Mouse (Mus musculus) ES-Bruce4 (cell line): ENCODE data around the gene Gm5089.

ENCODE experiments used
- CTCF ChIP-seq: IDR thresholded peaks from one replicate; pipeline ENCODE4 v1.8.1; 2011; ENCODE audit warnings: low read depth, low read length
- POLR2A ChIP-seq: IDR thresholded peaks from one replicate; pipeline ENCODE4 v1.8.1; 2011; ENCODE audit warnings: low read length; ENCODE audit not compliant: insufficient read depth

GRCm38 (mm10) chr14:122484458-122484843 lies 33.5 kb upstream of the Gm5089 start:
- no peak for TF ChIP-seq CTCF
- TF ChIP-seq POLR2A: no peak
